Mouse (Mus musculus) stomach, embryonic 16.5 days (tissue): Measurements from ENCODE around the gene Taf6l. TPM values are rescaled to one million over a fixed set of nuclear protein-coding genes. Genes with fewer than 3 reads are reported as not detected.

Source experiments
- ATAC-seq: fragments of 200-750 bp; cut with Nextera tagmentation; 2 replicates; pipeline ENCODE4 v1.8.0; 2017; ENCODE audit warnings: moderate number of reproducible peaks, moderate TSS enrichment; ENCODE audit not compliant: insufficient read depth, low FRiP score
- H3K27ac ChIP-seq: fragments of 300-500 bp; sonication (generic); 2 replicates; pipeline ENCODE4 v1.5.1; 2014; ENCODE audit warnings: low read length
- H3K27me3 ChIP-seq: fragments of 300-500 bp; sonication (generic); 2 replicates; pipeline ENCODE4 v1.6.1; 2014; ENCODE audit warnings: low read length, control low read depth, mixed read lengths; ENCODE audit not compliant: control insufficient read depth, insufficient read depth
- H3K36me3 ChIP-seq: fragments of 300-500 bp; sonication (generic); 2 replicates; pipeline ENCODE4 v1.6.1; 2014; ENCODE audit warnings: low read length; ENCODE audit not compliant: control insufficient read depth, insufficient read depth
- H3K4me1 ChIP-seq: fragments of 300-500 bp; sonication (generic); 2 replicates; pipeline ENCODE4 v1.6.1; 2014; ENCODE audit warnings: low read length, control low read depth, mixed read lengths; ENCODE audit not compliant: control insufficient read depth, insufficient read depth
- H3K4me2 ChIP-seq: fragments of 300-500 bp; sonication (generic); 2 replicates; pipeline ENCODE4 v1.6.1; 2014; ENCODE audit warnings: low read depth, low read length, mixed read lengths
- H3K4me3 ChIP-seq: fragments of 300-500 bp; sonication (generic); replicated peaks from 2 replicates; pipeline ENCODE4 v1.5.1; 2014; ENCODE audit warnings: mild to moderate bottlenecking, low read length
- H3K9ac ChIP-seq: fragments of 300-500 bp; sonication (generic); 2 replicates; pipeline ENCODE4 v1.6.1; 2014; ENCODE audit warnings: low read length
- H3K9me3 ChIP-seq: fragments of 300-500 bp; sonication (generic); replicated peaks from 2 replicates; pipeline ENCODE4 v1.6.1; 2016; ENCODE audit warnings: low read length, control low read depth; ENCODE audit not compliant: control insufficient read depth
- WGBS: fragments of 180-500 bp; shearing (Covaris S2); extraction: QIAGEN DNeasy Blood & Tissue Kit; methylation state at CpG from one replicate; pipeline ENCODE4 v1.1.7; 2014; 5-methylcytosine and 5-hydroxymethylcytosine counted together
- polyA plus RNA-seq: library from polyadenylated mRNA; unstranded; fragments of >200 nt; fragmentation: Nextera tagmentation; extraction: Ambion mirVana; gene quantifications from 2 replicates; pipeline ENCODE4 v1.2.1, GENCODE M21; 2015

Taf6l gene
- polyA plus RNA-seq = 17.1 and 19.8 TPM in 2 replicates

DNA sequence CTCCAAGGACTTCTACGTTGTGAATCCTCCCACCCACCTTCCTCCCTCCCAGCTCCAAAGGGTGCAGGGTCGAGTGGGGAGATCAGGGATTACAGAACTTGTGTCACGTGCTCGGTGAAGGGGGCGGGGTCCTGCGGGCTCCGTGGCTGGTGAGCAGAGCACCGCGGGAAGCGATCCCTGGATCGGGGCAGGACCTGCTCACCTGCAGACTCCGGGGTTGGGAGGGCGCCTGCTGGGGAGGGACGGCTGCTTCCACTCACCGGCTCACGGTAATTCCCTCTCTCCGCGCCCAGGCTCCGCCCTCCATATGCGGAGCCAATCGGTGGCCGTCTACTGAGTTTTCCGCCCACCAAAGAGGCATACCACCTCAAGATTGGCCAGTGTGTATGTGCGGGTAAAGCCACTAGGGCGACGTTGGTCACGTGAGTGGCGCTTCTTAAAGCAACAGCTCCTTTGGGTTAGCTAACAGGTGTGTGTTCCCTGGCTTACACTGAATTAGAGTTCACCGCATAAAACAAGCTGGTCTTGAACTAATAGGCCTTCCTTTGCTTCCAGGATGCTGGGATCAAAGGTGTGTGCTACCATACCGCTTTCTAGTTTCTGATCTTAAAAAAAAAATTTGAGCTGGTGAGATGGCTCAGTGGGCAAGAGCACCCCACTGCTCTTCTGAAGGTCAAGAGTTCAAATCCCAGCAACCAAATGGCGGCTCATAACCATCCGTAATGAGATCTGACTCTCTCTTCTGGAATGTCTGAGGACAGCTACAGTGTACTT is at the start of gene Taf6l:
Taf6l (minus strand) TSS at position 410 of the 774 bp plus-strand sequence.
- Histone ChIP-seq H3K4me2 (peak within 1 kb of the TSS; percentile 66), H3K4me3 (peak within 1 kb of the TSS; percentile 61), H3K27me3 (no peaks in the 10 kb centered on the region), H3K9ac (peak within 1 kb of the TSS; percentile 80), H3K9me3 (no peaks in the 10 kb centered on the region), H3K4me1 (peaks cover 7% of the 10 kb centered on the region; the same call in 1 of the 2 replicates), H3K27ac (peak within 1 kb of the TSS; percentile 77), H3K36me3 (peaks cover 4% of the 10 kb centered on the region; the same call in 1 of the 2 replicates)
- ATAC-seq = peak; percentile 99
- under 1% methylated on average over 32 of the region's 32 CpGs for WGBS

DNA sequence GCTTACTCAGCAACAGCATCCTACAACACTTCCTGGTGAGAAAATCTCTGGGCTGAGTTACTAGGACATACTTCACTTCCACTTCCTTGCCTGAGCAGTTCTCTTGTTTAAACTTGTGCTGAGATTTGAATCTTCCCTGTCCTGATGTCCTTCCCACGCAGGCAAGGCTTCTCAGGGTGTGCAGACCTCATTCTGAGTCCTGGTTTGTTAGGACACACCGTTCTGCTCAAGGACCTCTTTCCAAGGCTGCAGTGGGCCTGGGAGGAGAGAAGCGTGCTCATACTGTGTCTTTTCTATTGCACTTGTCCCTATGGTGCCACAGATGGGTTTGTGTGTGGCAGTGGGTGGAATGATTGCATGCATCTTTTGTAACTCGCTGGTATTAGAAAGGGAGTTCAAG is 46.8 kb upstream of the Taf6l start:
- 85% methylated on average over 4 of the region's 4 CpGs for WGBS
- no peaks in the 10 kb centered on the region for H3K9me3 ChIP-seq
- H3K9ac ChIP-seq = no peak overlapping the region
- H3K4me1 ChIP-seq = peaks cover under 1% of the 10 kb centered on the region; the same call in 1 of the 2 replicates
- H3K36me3 ChIP-seq = peaks cover 38% of the 10 kb centered on the region; the same call in 1 of the 2 replicates
- ATAC-seq = no peak
- no peak overlapping the region for H3K27ac ChIP-seq
- no peak overlapping the region for H3K4me3 ChIP-seq
- H3K27me3 ChIP-seq = no peaks in the 10 kb centered on the region
- no peak overlapping the region for H3K4me2 ChIP-seq

DNA sequence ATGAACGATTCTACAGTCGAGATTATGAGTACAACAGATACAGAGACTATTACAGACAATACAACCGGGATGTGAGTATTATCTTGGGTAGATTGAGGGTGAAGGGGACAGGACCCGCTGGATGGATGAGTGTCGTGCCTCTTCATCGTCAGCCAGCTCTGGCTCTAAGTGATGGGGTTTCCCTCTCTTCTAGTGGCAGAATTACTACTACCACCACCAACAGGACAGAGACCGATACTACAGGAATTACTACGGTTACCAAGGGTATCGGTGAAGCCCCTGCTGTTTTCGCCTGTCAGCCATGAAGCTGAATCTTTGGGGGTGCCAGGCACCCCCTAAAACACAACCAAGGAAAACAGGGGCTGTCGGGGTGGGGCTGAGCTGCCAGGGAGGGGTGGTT is 45.0 kb upstream of the Taf6l start:
- Histone ChIP-seq H3K9ac (no peak overlapping the region), H3K4me2 (no peak overlapping the region), H3K27ac (no peak overlapping the region), H3K9me3 (no peaks in the 10 kb centered on the region), H3K27me3 (no peaks in the 10 kb centered on the region), H3K4me1 (no peaks in the 10 kb centered on the region), H3K4me3 (no peak overlapping the region), H3K36me3 (peaks cover 43% of the 10 kb centered on the region)
- WGBS = 83% methylated on average over 11 of the region's 11 CpGs
- ATAC-seq = no peak

DNA sequence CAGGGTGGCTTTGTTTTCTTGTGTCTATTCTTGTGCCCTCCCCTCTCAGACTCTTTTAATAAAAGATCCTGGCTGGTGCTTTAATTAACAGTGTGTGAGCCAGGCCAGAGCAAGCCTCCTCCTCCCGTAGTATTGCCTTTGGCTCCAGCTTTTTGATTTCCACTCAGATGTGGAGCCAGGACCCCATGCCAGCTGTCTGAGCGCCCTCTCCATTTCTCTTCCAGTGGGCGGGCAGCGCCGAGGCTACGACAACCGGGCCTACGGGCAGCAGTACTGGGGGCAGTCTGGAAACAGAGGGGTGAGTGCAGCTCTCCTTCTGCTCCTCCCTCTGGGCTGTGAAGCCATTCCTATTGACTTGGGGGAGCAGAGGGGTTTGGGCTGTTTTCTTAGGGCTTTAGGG is 44.4 kb upstream of the Taf6l start:
- peaks cover 45% of the 10 kb centered on the region for H3K36me3 ChIP-seq
- WGBS = 92% methylated on average over 8 of the region's 8 CpGs
- H3K27me3 ChIP-seq = no peaks in the 10 kb centered on the region
- no peaks in the 10 kb centered on the region for H3K9me3 ChIP-seq
- no peak overlapping the region for H3K4me2 ChIP-seq
- no peak overlapping the region for H3K4me3 ChIP-seq
- H3K9ac ChIP-seq = no peak overlapping the region
- H3K27ac ChIP-seq = no peak overlapping the region
- no peaks in the 10 kb centered on the region for H3K4me1 ChIP-seq
- no peak for ATAC-seq

DNA sequence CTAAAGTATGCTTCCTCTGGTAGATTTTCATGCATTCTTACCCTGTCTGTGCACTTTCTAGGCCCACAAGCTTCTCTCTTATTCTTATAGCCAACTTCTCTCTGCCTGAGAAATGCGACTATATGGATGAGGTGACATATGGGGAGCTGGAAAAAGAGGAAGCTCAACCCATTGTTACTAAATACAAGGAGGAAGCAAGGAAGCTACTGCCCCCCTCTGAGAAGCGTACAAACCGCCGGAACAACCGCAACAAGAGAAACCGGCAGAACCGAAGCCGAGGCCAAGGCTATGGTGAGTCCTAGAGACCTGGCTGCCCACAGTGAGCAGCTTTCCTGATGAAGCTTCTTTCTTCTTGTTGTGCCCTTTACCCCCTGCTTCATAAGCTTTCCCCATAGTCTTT is 43.4 kb upstream of the Taf6l start, which contains the start of gene AC129217.1:
AC129217.1 (plus strand) TSS at position 114 of the 400 bp plus-strand sequence.
- WGBS = 92% methylated on average over 8 of the region's 8 CpGs

DNA sequence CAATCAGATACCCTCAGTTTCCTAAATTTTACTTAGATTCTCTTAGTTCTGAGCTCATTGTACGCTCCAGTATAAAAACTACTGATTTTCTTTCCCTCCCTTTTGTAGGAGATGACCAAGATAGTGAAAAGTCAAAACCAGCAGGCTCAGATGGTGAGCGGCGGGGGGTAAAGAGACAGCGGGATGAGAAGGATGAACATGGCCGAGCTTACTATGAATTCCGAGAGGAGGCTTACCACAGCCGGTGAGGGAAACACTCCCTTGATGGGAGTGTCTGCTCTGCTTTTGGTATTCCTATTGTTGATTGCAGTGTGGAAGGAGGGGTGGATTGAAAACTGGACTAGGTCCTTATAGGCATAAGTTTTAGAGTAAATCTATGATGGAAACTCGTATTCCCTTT is 36.5 kb upstream of the Taf6l start:
- ATAC-seq = no peak
- 69% methylated on average over 8 of the region's 8 CpGs for WGBS
- Histone ChIP-seq H3K36me3 (peaks cover 26% of the 10 kb centered on the region), H3K4me1 (peaks cover 17% of the 10 kb centered on the region), H3K9ac (peak overlapping the region; percentile 51), H3K9me3 (no peaks in the 10 kb centered on the region), H3K4me2 (peak overlapping the region; percentile 89), H3K27me3 (no peaks in the 10 kb centered on the region), H3K4me3 (peak overlapping the region; percentile 100), H3K27ac (no peak overlapping the region)

More for the DNA sequence above, 43.4 kb upstream of the Taf6l start, which contains the start of gene AC129217.1:
- H3K27ac ChIP-seq = no peak within 1 kb of the TSS
- no peaks in the 10 kb centered on the region for H3K9me3 ChIP-seq
- H3K4me3 ChIP-seq = no peak within 1 kb of the TSS
- ATAC-seq = no peak
- no peak within 1 kb of the TSS for H3K9ac ChIP-seq
- H3K36me3 ChIP-seq = peaks cover 52% of the 10 kb centered on the region
- H3K4me2 ChIP-seq = no peak within 1 kb of the TSS
- H3K27me3 ChIP-seq = no peaks in the 10 kb centered on the region
- no peaks in the 10 kb centered on the region for H3K4me1 ChIP-seq

DNA sequence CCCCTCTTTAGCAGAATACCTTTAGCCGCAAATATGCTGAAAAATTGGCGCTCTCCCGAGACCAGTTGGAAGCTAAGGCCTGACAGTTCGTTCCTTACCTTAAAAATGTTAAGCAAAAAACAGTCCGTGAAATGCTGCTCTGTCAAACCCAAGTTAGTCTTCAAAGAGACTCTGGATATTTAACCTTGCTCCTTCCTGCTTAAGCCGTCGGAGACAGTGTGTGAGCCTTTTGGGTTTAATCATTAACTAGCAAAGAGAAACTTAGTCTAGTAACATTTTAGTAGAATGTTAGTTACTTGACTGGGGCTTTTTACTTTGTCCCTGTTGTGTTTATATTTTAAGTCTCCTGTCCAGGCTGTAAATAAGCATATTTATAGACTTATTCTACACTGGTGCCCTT is 34.9 kb upstream of the Taf6l start:
- H3K36me3 ChIP-seq = peaks cover 21% of the 10 kb centered on the region
- peak overlapping the region; percentile 99 for H3K27ac ChIP-seq
- H3K9me3 ChIP-seq = no peaks in the 10 kb centered on the region
- peak overlapping the region; percentile 100 for H3K4me3 ChIP-seq
- H3K27me3 ChIP-seq = no peaks in the 10 kb centered on the region
- peak overlapping the region; percentile 98 for H3K9ac ChIP-seq
- peaks cover 27% of the 10 kb centered on the region for H3K4me1 ChIP-seq
- WGBS = under 1% methylated on average over 7 of the region's 7 CpGs
- ATAC-seq = no peak
- H3K4me2 ChIP-seq = peak overlapping the region; percentile 89

DNA sequence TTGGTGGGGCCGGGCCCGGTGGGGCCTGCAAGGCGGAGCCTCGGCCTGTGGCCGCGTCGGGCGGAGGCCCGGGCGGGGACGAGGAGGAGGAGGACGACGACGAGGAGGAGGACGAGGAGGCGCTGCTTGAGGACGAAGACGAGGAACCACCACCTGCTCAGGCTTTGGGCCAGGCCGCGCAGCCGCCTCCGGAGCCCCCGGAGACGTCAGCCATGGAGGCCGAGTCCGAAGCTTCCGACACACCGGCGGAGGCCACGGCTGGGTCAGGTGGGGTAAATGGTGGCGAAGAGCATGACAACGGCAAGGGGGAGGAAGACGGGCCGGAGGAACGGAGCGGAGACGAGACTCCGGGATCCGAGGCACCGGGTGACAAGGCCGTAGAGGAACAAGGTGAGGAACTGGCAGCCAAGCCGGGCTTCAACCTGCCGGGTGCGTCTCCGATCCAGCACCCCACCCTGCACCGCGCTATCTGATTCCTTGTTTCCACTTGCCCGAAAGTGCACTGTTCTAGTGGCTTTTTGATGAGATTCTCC is 34.3 kb upstream of the Taf6l start:
- Histone ChIP-seq H3K9me3 (no peaks in the 10 kb centered on the region), H3K4me1 (peaks cover 27% of the 10 kb centered on the region), H3K4me2 (peak overlapping the region; percentile 89), H3K4me3 (peak overlapping the region; percentile 100), H3K27me3 (no peaks in the 10 kb centered on the region), H3K27ac (peak overlapping the region; percentile 99), H3K9ac (peak overlapping the region; percentile 98), H3K36me3 (peaks cover 19% of the 10 kb centered on the region)
- ATAC-seq = peak; percentile 22
- WGBS = 1% methylated on average over 48 of the region's 48 CpGs
